24 mouse cellular contexts compared by ENCODE assay signal in the genomic region with DNA sequence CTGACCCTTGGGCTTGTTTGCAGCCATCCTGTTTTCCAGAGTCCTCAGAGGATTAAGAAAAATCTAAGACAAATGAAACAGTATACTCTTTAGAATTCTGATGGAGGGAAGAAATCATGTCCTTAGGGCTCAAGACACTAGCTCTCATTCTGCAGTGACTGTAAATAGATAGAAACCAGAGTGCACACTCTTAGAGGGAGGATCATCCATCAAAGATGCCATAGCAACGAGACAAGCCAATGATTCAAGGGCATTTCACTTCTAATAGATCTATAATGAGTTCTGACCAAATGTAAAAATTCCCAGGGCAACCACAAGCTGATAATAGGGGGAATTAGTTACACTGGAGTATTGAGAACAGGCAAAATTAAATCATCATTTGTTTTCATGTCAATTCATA.
"Had no signal": no experiment of that assay in that cellular context is flagged by ENCODE, and none has a peak within 500 bp of the region (broad histone marks: within the 10 kb centered on the region; RNA-seq: fewer than 3 reads in every experiment).

No protein-coding gene starts in this region.

- H3K9ac ChIP-seq: limb, embryonic 12.5 days; limb, embryonic 15.5 days; liver, embryonic 14.5 days; liver, postnatal 0 days; lung, embryonic 14.5 days; midbrain, embryonic 13.5 days; stomach, embryonic 15.5 days had no signal

- H3K27me3 ChIP-seq: limb, embryonic 12.5 days; limb, embryonic 15.5 days; megakaryocyte, embryonic 14.5 days; midbrain, embryonic 13.5 days; stomach, embryonic 15.5 days had no signal

- H3K9me3 ChIP-seq: limb, embryonic 12.5 days; limb, embryonic 15.5 days; midbrain, embryonic 10.5 days; midbrain, embryonic 13.5 days; stomach, embryonic 15.5 days had no signal

- ATAC-seq: liver, postnatal 0 days; lung, postnatal 0 days; midbrain, embryonic 13.5 days; midbrain, embryonic 16.5 days had no signal

- H3K27ac ChIP-seq: kidney, postnatal 0 days; left cerebral cortex, adult 2 months; limb, embryonic 12.5 days; limb, embryonic 15.5 days; liver, embryonic 14.5 days; midbrain, embryonic 10.5 days; midbrain, embryonic 13.5 days; stomach, embryonic 15.5 days had no signal

- H3K4me2 ChIP-seq: limb, embryonic 12.5 days; limb, embryonic 15.5 days; liver, embryonic 11.5 days; lung, embryonic 14.5 days; midbrain, embryonic 13.5 days; stomach, embryonic 15.5 days had no signal

- H3K4me1 ChIP-seq: limb, embryonic 12.5 days; limb, embryonic 15.5 days; midbrain, embryonic 10.5 days; midbrain, embryonic 13.5 days; stomach, embryonic 15.5 days had no signal

- DNase-seq: kidney, postnatal 25 days; layer of hippocampus, postnatal 36 days; left cerebral cortex, postnatal 4 days; liver, postnatal 0 days; lung, embryonic 14.5 days; lung, postnatal 36 days; retina, postnatal 1 day; right cerebral cortex, postnatal 25 days; spleen, adult 18-20 months; thymus, postnatal 25 days had no signal

- H3K4me3 ChIP-seq: layer of hippocampus, adult 2 months; left cerebral cortex, adult 2 months; limb, embryonic 12.5 days; limb, embryonic 15.5 days; megakaryocyte, embryonic 14.5 days; midbrain, embryonic 10.5 days; midbrain, embryonic 13.5 days; myocyte; stomach, embryonic 15.5 days had no signal
